Mouse (Mus musculus) forebrain, embryonic 14.5 days (tissue): ENCODE measurements around the gene Robo1. TPM values are rescaled to one million over a fixed set of nuclear protein-coding genes. Genes with fewer than 3 reads are reported as not detected.

ENCODE experiments used
- ATAC-seq: fragments of 200-750 bp; cut with Nextera tagmentation; 2 replicates; pipeline ENCODE4 v1.8.0; 2017; ENCODE audit warnings: mild to moderate bottlenecking, moderate library complexity
- DNase-seq: peaks from one replicate; pipeline ENCODE4 v3.0.0-alpha.2; 2015; ENCODE audit warnings: low spot score
- H3K27ac ChIP-seq: fragments of 300-500 bp; sonication (generic); 2 replicates; pipeline ENCODE4 v1.5.1; 2014; ENCODE audit warnings: low read depth, mild to moderate bottlenecking, control low read depth, low read length, moderate library complexity
- H3K27me3 ChIP-seq: fragments of 300-500 bp; sonication (generic); replicated peaks from 2 replicates; pipeline ENCODE4 v1.6.1; 2014; ENCODE audit warnings: low read length, control low read depth, mixed read lengths; ENCODE audit not compliant: control insufficient read depth, insufficient read depth
- H3K36me3 ChIP-seq: fragments of 300-500 bp; sonication (generic); 2 replicates; pipeline ENCODE4 v1.6.1; 2014; ENCODE audit warnings: low read length, control low read depth; ENCODE audit not compliant: control insufficient read depth, insufficient read depth
- H3K4me1 ChIP-seq: fragments of 300-500 bp; sonication (generic); 2 replicates; pipeline ENCODE4 v1.6.1; 2014; ENCODE audit warnings: antibody characterized with exemption, low read length, control low read depth; ENCODE audit not compliant: control insufficient read depth, insufficient read depth
- H3K4me2 ChIP-seq: fragments of 300-500 bp; sonication (generic); 2 replicates; pipeline ENCODE4 v1.6.1; 2014; ENCODE audit warnings: mild to moderate bottlenecking, control low read depth, low read length
- H3K4me3 ChIP-seq: fragments of 300-500 bp; sonication (generic); 2 replicates; pipeline ENCODE4 v1.5.1; 2014; ENCODE audit warnings: low read depth, low read length, control low read depth
- H3K9ac ChIP-seq: fragments of 300-500 bp; sonication (generic); 2 replicates; pipeline ENCODE4 v1.6.1; 2014; ENCODE audit warnings: mild to moderate bottlenecking, low read length, control low read depth, moderate library complexity
- H3K9me3 ChIP-seq: fragments of 300-500 bp; sonication (generic); replicated peaks from 2 replicates; pipeline ENCODE4 v1.6.1; 2016; ENCODE audit warnings: low read length, control low read depth, mixed read lengths; ENCODE audit not compliant: control insufficient read depth
- WGBS: fragments of 180-500 bp; shearing (Covaris S2); extraction: QIAGEN DNeasy Blood & Tissue Kit; methylation state at CpG from one replicate; pipeline ENCODE4 v1.1.7; 2014; 5-methylcytosine and 5-hydroxymethylcytosine counted together
- polyA plus RNA-seq: library from polyadenylated mRNA; unstranded; fragments of >200 nt; fragmentation: Nextera tagmentation; extraction: Ambion mirVana; gene quantifications from 2 replicates; pipeline ENCODE4 v1.2.1, GENCODE M21; 2014

Robo1 gene
- polyA plus RNA-seq, 1 experiment from 2014 or later = 37.1 TPM

DNA sequence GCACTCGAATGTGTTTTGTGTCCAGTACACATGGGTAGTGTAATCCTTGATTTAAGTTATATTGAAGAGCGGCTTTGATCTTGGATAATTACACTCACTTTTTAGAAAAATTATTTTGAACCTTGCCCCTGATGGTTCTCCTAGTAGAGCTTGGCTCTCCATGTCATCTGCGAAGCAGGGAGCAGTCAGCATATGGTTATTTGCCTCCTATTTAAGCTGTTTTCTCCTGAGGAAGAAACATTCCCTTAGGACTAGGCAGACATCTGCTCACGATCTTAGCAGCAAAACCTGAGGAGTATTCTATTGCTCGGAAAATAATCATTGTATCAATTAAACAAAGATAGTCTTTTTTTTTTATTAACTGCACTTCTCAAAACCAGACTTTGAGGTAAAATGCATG is 439.6 kb downstream of the Robo1 start:
- H3K4me1 ChIP-seq = no peaks in the 10 kb centered on the region
- H3K4me2 ChIP-seq = no peak overlapping the region
- 80% methylated on average over 5 of the region's 5 CpGs for WGBS
- no peak overlapping the region for H3K4me3 ChIP-seq
- 0 out of 2 replicates have a peak, but pooled peaks cover 4% of the 10 kb centered on the region for H3K9me3 ChIP-seq
- DNase-seq (no peak), ATAC-seq (no peak)
- H3K27ac ChIP-seq = no peak overlapping the region
- H3K27me3 ChIP-seq = no peaks in the 10 kb centered on the region
- H3K9ac ChIP-seq = no peak overlapping the region
- H3K36me3 ChIP-seq = 0 out of 2 replicates have a peak, but pooled peaks cover under 1% of the 10 kb centered on the region

DNA sequence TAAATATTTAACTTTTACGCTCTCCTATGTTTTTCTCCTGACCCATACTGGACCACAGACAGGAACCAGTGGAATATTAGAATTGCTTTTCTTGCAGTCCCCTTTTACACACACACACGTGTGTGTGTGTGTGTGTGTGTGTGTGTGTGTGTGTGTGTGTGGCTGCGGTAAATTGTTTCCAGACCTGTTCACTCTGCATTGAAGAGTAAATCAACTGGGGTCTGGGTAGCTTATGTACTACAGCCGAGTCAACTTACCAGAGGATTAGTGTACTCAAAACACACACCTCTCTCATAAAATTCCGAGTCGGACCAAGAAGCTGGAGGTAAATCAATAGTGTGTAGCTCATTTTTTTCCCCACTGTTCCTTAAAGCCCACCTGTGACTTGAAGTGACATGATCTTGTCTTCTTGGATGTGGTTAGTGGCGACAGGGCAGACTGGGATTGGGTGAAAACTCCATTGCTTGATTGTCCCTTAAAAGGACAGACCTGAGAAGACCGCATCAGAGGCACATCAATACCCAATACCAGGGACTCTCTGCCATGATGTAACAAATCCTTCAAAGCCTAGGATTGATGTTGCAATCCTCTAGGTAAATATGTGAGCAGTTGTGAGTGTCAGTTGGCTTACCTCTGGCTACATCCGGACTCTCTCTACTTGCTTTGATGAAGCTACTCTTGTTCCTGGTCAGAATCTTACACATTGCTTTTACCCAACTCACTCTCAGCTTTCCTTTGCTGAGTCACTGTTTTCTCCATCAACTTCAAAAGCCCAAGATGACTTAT is 457.2 kb downstream of the Robo1 start:
- Histone ChIP-seq H3K36me3 (no peaks in the 10 kb centered on the region), H3K4me2 (no peak overlapping the region), H3K9ac (no peak overlapping the region), H3K27ac (no peak overlapping the region), H3K9me3 (no peaks in the 10 kb centered on the region), H3K4me1 (no peaks in the 10 kb centered on the region), H3K4me3 (no peak overlapping the region), H3K27me3 (no peaks in the 10 kb centered on the region)
- 93% methylated on average over 9 of the region's 9 CpGs for WGBS
- no peak for DNase-seq
- ATAC-seq = no peak

DNA sequence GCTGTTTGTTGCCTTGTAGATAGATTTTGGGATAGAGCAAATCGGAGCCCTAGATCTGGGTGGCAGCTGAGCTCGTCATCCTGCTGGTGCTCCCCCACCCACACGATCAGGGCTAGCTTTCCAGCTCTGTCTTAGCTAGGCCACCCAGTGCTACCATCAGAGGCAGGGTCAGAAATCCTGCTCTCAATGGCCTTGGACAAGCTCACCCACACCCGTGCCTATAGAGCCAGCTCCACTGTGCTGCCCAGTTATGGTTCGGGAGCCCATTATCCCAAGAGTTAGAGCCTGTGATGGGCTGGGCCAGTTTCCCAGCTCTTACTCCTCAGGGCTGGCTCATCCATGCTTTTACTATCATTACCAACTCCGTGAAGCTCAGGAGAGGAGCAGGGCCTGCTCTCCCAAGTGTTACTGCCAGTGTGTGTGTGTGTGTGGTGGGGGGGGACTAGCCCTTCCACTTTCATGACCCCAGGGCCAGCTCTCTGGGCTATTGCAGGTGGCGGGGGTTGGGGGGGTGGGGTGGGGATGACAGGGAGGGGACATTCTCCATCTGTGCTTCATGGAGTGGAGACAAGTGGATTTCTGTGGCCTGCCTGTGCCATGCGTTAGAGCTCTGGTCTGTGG is 461.2 kb downstream of the Robo1 start:
- ATAC-seq (no peak), DNase-seq (no peak)
- 79% methylated on average over 8 of the region's 8 CpGs for WGBS

DNA sequence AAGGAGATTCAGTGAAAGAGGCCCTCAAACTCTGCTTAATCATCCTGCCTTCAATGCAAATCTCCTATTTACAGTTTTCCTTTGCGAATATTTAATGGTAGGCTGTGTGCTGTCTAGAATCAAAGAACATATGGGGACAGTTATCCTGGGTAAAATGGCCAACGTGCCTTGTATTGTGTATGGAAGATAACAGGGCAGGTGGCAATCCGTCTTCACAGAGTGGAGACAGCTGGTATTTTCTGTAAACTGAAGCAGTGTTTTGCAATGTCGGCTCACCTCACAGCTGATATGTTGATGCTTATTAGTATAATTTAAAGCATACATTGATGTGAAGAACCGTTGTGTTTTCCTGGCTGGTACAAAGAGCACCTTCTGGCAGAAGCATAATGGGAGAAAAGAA is 464.2 kb downstream of the Robo1 start:
- ATAC-seq = peak; percentile 86
- Histone ChIP-seq H3K27ac (no peak overlapping the region), H3K4me1 (0 out of 2 replicates have a peak, but pooled peaks cover 10% of the 10 kb centered on the region), H3K27me3 (no peaks in the 10 kb centered on the region), H3K9me3 (no peaks in the 10 kb centered on the region), H3K4me3 (no peak overlapping the region), H3K36me3 (no peaks in the 10 kb centered on the region), H3K9ac (no peak overlapping the region), H3K4me2 (no peak overlapping the region)
- 29% methylated on average over 5 of the region's 5 CpGs for WGBS
- peak; percentile 76 for DNase-seq

More for the DNA sequence above, 461.2 kb downstream of the Robo1 start:
- no peaks in the 10 kb centered on the region for H3K27me3 ChIP-seq
- no peak overlapping the region for H3K4me2 ChIP-seq
- H3K9me3 ChIP-seq = no peaks in the 10 kb centered on the region
- no peak overlapping the region for H3K9ac ChIP-seq
- 0 out of 2 replicates have a peak, but pooled peaks cover 10% of the 10 kb centered on the region for H3K4me1 ChIP-seq
- no peaks in the 10 kb centered on the region for H3K36me3 ChIP-seq
- H3K27ac ChIP-seq = no peak overlapping the region
- H3K4me3 ChIP-seq = no peak overlapping the region

DNA sequence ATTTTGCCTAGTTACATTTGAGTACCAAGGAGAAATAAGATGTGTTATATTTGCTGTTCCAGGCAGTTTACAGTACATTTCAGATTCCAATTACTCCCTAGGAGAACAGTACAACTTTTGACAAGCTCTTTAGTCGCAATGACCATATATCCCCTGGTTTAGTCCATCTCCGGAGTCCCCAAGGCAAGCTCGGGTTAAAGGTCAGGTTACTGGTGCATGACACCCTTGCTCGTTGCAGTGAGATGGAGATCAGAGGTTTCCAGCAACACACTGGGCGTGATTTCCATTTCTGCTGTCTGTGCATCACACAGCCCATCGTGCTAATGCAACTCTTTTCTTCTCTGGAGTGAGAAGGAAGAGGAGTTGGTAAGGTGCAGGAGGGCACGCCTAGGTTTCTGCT is 464.9 kb downstream of the Robo1 start:
- no peak overlapping the region for H3K4me2 ChIP-seq
- no peak overlapping the region for H3K27ac ChIP-seq
- no peaks in the 10 kb centered on the region for H3K9me3 ChIP-seq
- no peaks in the 10 kb centered on the region for H3K27me3 ChIP-seq
- no peak overlapping the region for H3K4me3 ChIP-seq
- 0 out of 2 replicates have a peak, but pooled peaks cover 10% of the 10 kb centered on the region for H3K4me1 ChIP-seq
- no peak overlapping the region for H3K9ac ChIP-seq
- no peaks in the 10 kb centered on the region for H3K36me3 ChIP-seq
- DNase-seq (no peak), ATAC-seq (no peak)
- 40% methylated on average over 7 of the region's 7 CpGs for WGBS

DNA sequence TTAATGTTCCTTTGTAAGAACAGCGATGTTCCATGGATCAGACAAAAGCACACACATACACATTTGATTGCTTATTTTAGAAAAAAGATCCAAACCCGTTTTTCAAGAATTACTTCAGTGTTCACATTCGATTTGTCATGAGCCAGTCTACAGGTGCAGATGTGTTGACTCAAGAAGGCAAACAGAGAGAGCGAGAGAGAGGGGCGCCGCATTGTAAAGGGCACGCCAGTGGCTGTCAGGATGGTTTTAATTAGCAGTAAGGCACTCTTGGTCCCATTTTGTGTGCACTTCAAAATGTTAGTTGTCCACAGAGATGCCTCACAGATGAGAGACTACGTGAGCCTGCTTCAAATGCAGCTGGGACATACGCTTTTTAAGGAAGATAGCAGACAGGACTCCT is 470.4 kb downstream of the Robo1 start:
- DNase-seq (no peak), ATAC-seq (no peak)
- Histone ChIP-seq H3K4me3 (no peak overlapping the region), H3K4me1 (no peaks in the 10 kb centered on the region), H3K4me2 (no peak overlapping the region), H3K27me3 (no peaks in the 10 kb centered on the region), H3K36me3 (no peaks in the 10 kb centered on the region), H3K9ac (no peak overlapping the region), H3K9me3 (no peaks in the 10 kb centered on the region), H3K27ac (no peak overlapping the region)
- 70% methylated on average over 9 of the region's 9 CpGs for WGBS

DNA sequence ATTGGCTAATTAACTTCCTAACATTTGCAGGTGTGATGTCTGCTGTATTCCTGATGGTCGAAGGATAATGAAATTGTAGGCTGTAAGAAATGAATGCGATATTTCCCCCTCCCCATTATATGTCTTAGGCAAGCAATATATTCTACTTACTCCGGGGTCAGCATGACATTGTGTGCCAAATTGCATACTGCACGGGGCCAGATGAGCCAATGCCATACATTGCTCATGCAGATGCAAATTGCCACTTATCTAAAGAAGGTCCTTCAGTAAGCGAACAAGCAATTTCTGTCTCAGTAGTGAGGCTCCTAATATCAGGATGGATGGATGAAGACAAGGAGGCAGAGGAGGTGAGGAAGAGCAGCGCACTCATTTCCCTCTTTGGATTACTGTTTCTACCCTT is 474.1 kb downstream of the Robo1 start:
- H3K4me1 ChIP-seq = no peaks in the 10 kb centered on the region
- no peak overlapping the region for H3K4me3 ChIP-seq
- ATAC-seq (no peak), DNase-seq (no peak)
- no peaks in the 10 kb centered on the region for H3K36me3 ChIP-seq
- 81% methylated on average over 6 of the region's 6 CpGs for WGBS
- H3K27ac ChIP-seq = no peak overlapping the region
- H3K9ac ChIP-seq = no peak overlapping the region
- H3K4me2 ChIP-seq = no peak overlapping the region
- no peaks in the 10 kb centered on the region for H3K9me3 ChIP-seq
- H3K27me3 ChIP-seq = no peaks in the 10 kb centered on the region

DNA sequence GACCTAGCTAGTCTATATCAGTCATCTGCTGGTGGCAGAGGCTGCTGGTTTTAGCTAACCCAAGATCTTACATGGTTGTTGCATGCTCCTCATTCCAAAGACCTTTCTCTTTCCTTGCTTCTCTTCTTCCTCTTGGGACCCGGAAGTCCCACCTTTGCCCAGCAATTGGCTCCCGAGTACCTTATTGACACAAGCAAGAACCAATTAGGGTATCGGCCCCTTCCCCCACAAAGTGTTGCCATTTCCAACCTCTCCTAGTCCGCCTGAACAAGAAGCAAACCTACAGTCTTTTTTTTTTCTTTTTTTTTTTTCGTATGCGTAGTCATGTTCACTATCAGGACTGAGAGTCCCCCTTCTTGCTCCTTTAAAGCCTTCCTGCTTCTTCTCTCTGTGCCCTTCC is 478.0 kb downstream of the Robo1 start:
- Histone ChIP-seq H3K4me1 (peaks cover 3% of the 10 kb centered on the region; the same call in 1 of the 2 replicates), H3K4me2 (no peak overlapping the region), H3K27ac (no peak overlapping the region), H3K4me3 (no peak overlapping the region), H3K9ac (no peak overlapping the region), H3K36me3 (no peaks in the 10 kb centered on the region), H3K27me3 (no peaks in the 10 kb centered on the region), H3K9me3 (no peaks in the 10 kb centered on the region)
- WGBS = 90% methylated on average over 6 of the region's 6 CpGs
- ATAC-seq (no peak), DNase-seq (no peak)

DNA sequence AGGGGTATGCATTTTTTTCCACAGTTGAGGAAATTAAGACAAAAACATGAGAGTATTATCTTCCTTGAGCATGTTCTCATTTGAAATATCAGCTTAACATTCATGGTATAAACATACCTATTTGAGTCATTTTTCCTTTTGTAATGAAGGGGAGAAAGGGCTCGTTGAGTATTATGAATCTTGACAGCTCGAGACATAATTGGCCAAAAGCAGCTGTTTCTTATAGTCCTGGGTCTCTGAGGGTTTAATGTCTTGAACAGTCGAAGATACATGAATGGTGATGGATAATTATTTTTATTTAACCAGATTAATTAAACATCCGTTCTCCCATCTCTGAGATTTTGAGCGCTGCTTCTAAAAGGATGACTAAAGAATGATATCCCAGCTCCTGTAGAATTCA is 478.5 kb downstream of the Robo1 start:
- no peak for ATAC-seq
- Histone ChIP-seq H3K27me3 (no peaks in the 10 kb centered on the region), H3K9ac (no peak overlapping the region), H3K27ac (no peak overlapping the region), H3K4me3 (no peak overlapping the region), H3K9me3 (no peaks in the 10 kb centered on the region), H3K36me3 (no peaks in the 10 kb centered on the region), H3K4me2 (no peak overlapping the region), H3K4me1 (peaks cover 3% of the 10 kb centered on the region; the same call in 1 of the 2 replicates)
- no peak for DNase-seq
- 62% methylated on average over 5 of the region's 5 CpGs for WGBS
